Comparison of ENCODE assay signal across 8 mouse cellular contexts in genomic region chr2:118487806-118488205, GRCm38 (mm10). TPM values are rescaled to one million over a fixed set of nuclear protein-coding genes. Genes with fewer than 3 reads are reported as not detected.
A peak's percentile ranks its signal among the peaks of the same experiment; 100 is the strongest.
DNase-seq lines count a peak whose midpoint lies in the region; ATAC-seq and TF ChIP-seq lines count a peak whose summit lies in the region.

No protein-coding gene starts in this region.

- ATAC-seq in megakaryocyte-erythroid progenitor cell, adult 5-6 weeks (replicated peaks; ENCODE audit: low FRiP score, low TSS enrichment, poor library complexity, severe bottlenecking), result no peak

- no peaks in the 10 kb centered on the region for H3K36me3 ChIP-seq in splenic B cell, adult 2 months (ENCODE audit: control insufficient read depth, insufficient read depth, low read length, poor library complexity, severe bottlenecking)

- DNase-seq in layer of hippocampus, adult 2 months (ENCODE audit: low spot score in 2 of 2), result no peak
- no peak for DNase-seq in layer of hippocampus, adult 9-11 months
- DNase-seq in MN1 (ENCODE audit: low spot score), result peak; percentile 26
- DNase-seq in kidney, postnatal 14 days, result peak; percentile 46
- DNase-seq in splenic B cell, adult 2 months (ENCODE audit: low read depth, low spot score), result peak; percentile 73
- DNase-seq in embryo, embryonic 10 days (ENCODE audit: low spot score), result no peak
- DNase-seq in gastrocnemius, postnatal 4 days (ENCODE audit: low spot score in 2 of 2), result no peak

- H3K4me3 ChIP-seq in layer of hippocampus, adult 2 months, result no peak overlapping the region

- no peaks in the 10 kb centered on the region for H3K27me3 ChIP-seq in splenic B cell, adult 2 months (ENCODE audit: control insufficient read depth, insufficient read depth, low read length, poor library complexity, severe bottlenecking)

- TF ChIP-seq CTCF in layer of hippocampus, adult 2 months (conservative IDR thresholded peaks at IDR 0.05), result peak; percentile 69

- H3K27ac ChIP-seq in layer of hippocampus, adult 2 months, result no peak overlapping the region

RNA-seq across cellular contexts. Expression of gene Srp14, which starts 8.3 kb away (rescaled TPM):
- 100 to 1,000 TPM; 181 TPM for total RNA-seq in layer of hippocampus, adult 2 months (2021)
- total RNA-seq in megakaryocyte-erythroid progenitor cell, adult 5-6 weeks (2014; fragmentation: Nextera tagmentation), result 137 and 155 TPM in 2 replicates
- 129 and 225 TPM in 2 replicates for total RNA-seq in megakaryocyte-erythroid progenitor cell, adult 5-6 weeks (2017)
- total RNA-seq in gastrocnemius, postnatal 4 days (2021), result 100 to 1,000 TPM; 144 to 148 TPM

Comparison
In these comparisons a context has a peak if more than half of its experiments do, and no peak if none do; other contexts are left out.
1. DNase-seq: peak in MN1 (single experiment), kidney, postnatal 14 days (single experiment) and splenic B cell, adult 2 months (single experiment); none in layer of hippocampus, adult 2 months (0 of 2), layer of hippocampus, adult 9-11 months (single experiment), embryo, embryonic 10 days (single experiment) and gastrocnemius, postnatal 4 days (0 of 2).